Mouse (Mus musculus): ENCODE results near the gene Uck1. TPM values are rescaled to one million over a fixed set of nuclear protein-coding genes. Genes with fewer than 3 reads are reported as not detected.
A peak's percentile ranks its signal among the peaks of the same experiment; 100 is the strongest.
"Not testable (repeated sequence)": the region's sequence is repeated elsewhere in the genome, so short reads cannot be mapped to it uniquely, and the experiment has no call there.

The Uck1 gene
- total and polyA plus RNA-seq, 2 experiments from 2014 or later = 32.1 to 55.1 TPM

- ATAC-seq (ENCODE audit: insufficient read depth, low read depth) (no peak), DNase-seq (ENCODE audit: low spot score) (no peak)
- H3K9me3 ChIP-seq (replicated peaks; ENCODE audit: control insufficient read depth, low read length) = no peaks in the 10 kb centered on the region
- H3K27ac ChIP-seq (ENCODE audit: low read depth) = no peak overlapping the region
- H3K4me3 ChIP-seq (ENCODE audit: low read depth, low read length) = no peak overlapping the region
- H3K27me3 ChIP-seq (ENCODE audit: control insufficient read depth, insufficient read depth, low read length) = no peaks in the 10 kb centered on the region
- 92% methylated on average over 5 of the region's 5 CpGs for WGBS
- H3K9ac ChIP-seq (replicated peaks; ENCODE audit: low read depth, low read length) = no peak overlapping the region
- peaks cover 78% of the 10 kb centered on the region for H3K36me3 ChIP-seq (replicated peaks; ENCODE audit: control insufficient read depth, insufficient read depth, low read length)
- H3K4me1 ChIP-seq (ENCODE audit: control insufficient read depth, insufficient read depth) = no peaks in the 10 kb centered on the region
- H3K4me2 ChIP-seq (ENCODE audit: low read depth, low read length) = no peak overlapping the region
- no peak for TF ChIP-seq CTCF (IDR thresholded peaks at IDR 0.05; ENCODE audit: low read depth)
- no peak for TF ChIP-seq EP300 (IDR thresholded peaks at IDR 0.05; ENCODE audit: low read depth)
Measured at GRCm38 (mm10) chr2:32305668-32306067, 45.7 kb upstream of the Uck1 start.

- DNase-seq (ENCODE audit: low spot score) (no peak), ATAC-seq (ENCODE audit: insufficient read depth, low read depth) (0 out of 2 replicates have a peak, but pooled peaks have one; percentile 32)
- Histone ChIP-seq H3K4me3 (ENCODE audit: low read depth, low read length) (no peak overlapping the region), H3K27ac (ENCODE audit: low read depth) (no peak overlapping the region), H3K4me1 (ENCODE audit: control insufficient read depth, insufficient read depth) (no peaks in the 10 kb centered on the region), H3K4me2 (ENCODE audit: low read depth, low read length) (no peak overlapping the region), H3K9me3 (replicated peaks; ENCODE audit: control insufficient read depth, low read length) (no peaks in the 10 kb centered on the region), H3K27me3 (ENCODE audit: control insufficient read depth, insufficient read depth, low read length) (no peaks in the 10 kb centered on the region), H3K36me3 (replicated peaks; ENCODE audit: control insufficient read depth, insufficient read depth, low read length) (peaks cover 90% of the 10 kb centered on the region), H3K9ac (replicated peaks; ENCODE audit: low read depth, low read length) (no peak overlapping the region)
- WGBS = 68% methylated on average over 8 of the region's 8 CpGs
- TF ChIP-seq CTCF (IDR thresholded peaks at IDR 0.05; ENCODE audit: low read depth) (peak; percentile 62), EP300 (IDR thresholded peaks at IDR 0.05; ENCODE audit: low read depth) (no peak)
Measured at GRCm38 (mm10) chr2:32304145-32304832, 44.3 kb upstream of the Uck1 start.

- no peak overlapping the region for H3K4me2 ChIP-seq (ENCODE audit: low read depth, low read length)
- H3K36me3 ChIP-seq (replicated peaks; ENCODE audit: control insufficient read depth, insufficient read depth, low read length) = peaks cover 98% of the 10 kb centered on the region
- H3K4me3 ChIP-seq (ENCODE audit: low read depth, low read length) = no peak overlapping the region
- no peak overlapping the region for H3K9ac ChIP-seq (replicated peaks; ENCODE audit: low read depth, low read length)
- H3K27me3 ChIP-seq (ENCODE audit: control insufficient read depth, insufficient read depth, low read length) = no peaks in the 10 kb centered on the region
- no peak overlapping the region for H3K27ac ChIP-seq (ENCODE audit: low read depth)
- TF ChIP-seq EP300 (IDR thresholded peaks at IDR 0.05; ENCODE audit: low read depth) (no peak), CTCF (IDR thresholded peaks at IDR 0.05; ENCODE audit: low read depth) (no peak)
- DNase-seq (ENCODE audit: low spot score) (no peak), ATAC-seq (ENCODE audit: insufficient read depth, low read depth) (no peak)
- 91% methylated on average over 10 of the region's 10 CpGs for WGBS
- no peaks in the 10 kb centered on the region for H3K9me3 ChIP-seq (replicated peaks; ENCODE audit: control insufficient read depth, low read length)
- H3K4me1 ChIP-seq (ENCODE audit: control insufficient read depth, insufficient read depth) = no peaks in the 10 kb centered on the region
Measured at GRCm38 (mm10) chr2:32302952-32303351, 43.0 kb upstream of the Uck1 start.

- H3K36me3 ChIP-seq (replicated peaks; ENCODE audit: control insufficient read depth, insufficient read depth, low read length) = peaks cover 85% of the 10 kb centered on the region
- WGBS = 91% methylated on average over 4 of the region's 4 CpGs
- TF ChIP-seq EP300 (IDR thresholded peaks at IDR 0.05; ENCODE audit: low read depth) (no peak), CTCF (IDR thresholded peaks at IDR 0.05; ENCODE audit: low read depth) (no peak)
- no peak overlapping the region for H3K4me2 ChIP-seq (ENCODE audit: low read depth, low read length)
- no peak overlapping the region for H3K27ac ChIP-seq (ENCODE audit: low read depth)
- H3K4me3 ChIP-seq (ENCODE audit: low read depth, low read length) = no peak overlapping the region
- H3K4me1 ChIP-seq (ENCODE audit: control insufficient read depth, insufficient read depth) = peaks cover 5% of the 10 kb centered on the region; the same call in 1 of the 2 replicates
- H3K27me3 ChIP-seq (ENCODE audit: control insufficient read depth, insufficient read depth, low read length) = no peaks in the 10 kb centered on the region
- no peak for DNase-seq (ENCODE audit: low spot score)
- ATAC-seq (ENCODE audit: insufficient read depth, low read depth) = no peak
- H3K9ac ChIP-seq (replicated peaks; ENCODE audit: low read depth, low read length) = no peak overlapping the region
- H3K9me3 ChIP-seq (replicated peaks; ENCODE audit: control insufficient read depth, low read length) = no peaks in the 10 kb centered on the region
Measured at GRCm38 (mm10) chr2:32299469-32299868, 39.5 kb upstream of the Uck1 start.

DNA sequence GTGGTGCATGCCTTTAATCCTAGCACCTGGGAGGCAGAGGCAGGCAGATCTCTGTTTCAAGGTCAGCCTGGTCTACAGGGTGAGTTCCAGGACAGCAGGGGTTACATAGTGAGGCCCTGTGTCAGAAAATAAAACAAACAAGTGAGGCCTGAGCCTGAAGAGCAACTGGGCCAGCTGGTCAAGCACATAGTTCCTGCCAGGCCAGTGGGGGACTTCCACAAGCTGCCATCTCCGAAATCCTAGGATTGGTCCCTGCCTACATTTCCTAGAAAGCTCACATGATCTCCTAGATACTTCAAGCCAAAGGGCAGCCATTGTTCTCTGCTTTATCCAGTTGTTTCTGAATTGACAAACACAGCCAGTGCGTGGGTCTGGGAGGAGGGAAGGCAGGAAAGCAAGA, 35.9 kb upstream of the Uck1 start:
- H3K4me1 ChIP-seq (ENCODE audit: control insufficient read depth, insufficient read depth) = peaks cover 14% of the 10 kb centered on the region; the same call in 1 of the 2 replicates
- DNase-seq (ENCODE audit: low spot score); H3K9ac ChIP-seq (replicated peaks; ENCODE audit: low read depth, low read length); H3K27ac ChIP-seq (ENCODE audit: low read depth); H3K4me3 ChIP-seq (ENCODE audit: low read depth, low read length); H3K4me2 ChIP-seq (ENCODE audit: low read depth, low read length); H3K27me3 ChIP-seq (ENCODE audit: control insufficient read depth, insufficient read depth, low read length); H3K9me3 ChIP-seq (replicated peaks; ENCODE audit: control insufficient read depth, low read length); ATAC-seq (ENCODE audit: insufficient read depth, low read depth): not testable (repeated sequence)
- 80% methylated on average over 2 of the region's 2 CpGs for WGBS
- peaks cover 67% of the 10 kb centered on the region for H3K36me3 ChIP-seq (replicated peaks; ENCODE audit: control insufficient read depth, insufficient read depth, low read length)

- Histone ChIP-seq H3K4me1 (ENCODE audit: control insufficient read depth, insufficient read depth) (peaks cover 14% of the 10 kb centered on the region; the same call in 1 of the 2 replicates), H3K27ac (ENCODE audit: low read depth) (no peak overlapping the region), H3K9me3 (replicated peaks; ENCODE audit: control insufficient read depth, low read length) (no peaks in the 10 kb centered on the region), H3K4me3 (ENCODE audit: low read depth, low read length) (no peak overlapping the region), H3K9ac (replicated peaks; ENCODE audit: low read depth, low read length) (no peak overlapping the region), H3K27me3 (ENCODE audit: control insufficient read depth, insufficient read depth, low read length) (no peaks in the 10 kb centered on the region), H3K4me2 (ENCODE audit: low read depth, low read length) (no peak overlapping the region), H3K36me3 (replicated peaks; ENCODE audit: control insufficient read depth, insufficient read depth, low read length) (peaks cover 66% of the 10 kb centered on the region)
- DNase-seq (ENCODE audit: low spot score) (no peak), ATAC-seq (ENCODE audit: insufficient read depth, low read depth) (no peak)
- TF ChIP-seq EP300 (IDR thresholded peaks at IDR 0.05; ENCODE audit: low read depth) (no peak), CTCF (IDR thresholded peaks at IDR 0.05; ENCODE audit: low read depth) (no peak)
- WGBS = 82% methylated on average over 3 of the region's 3 CpGs
Measured at GRCm38 (mm10) chr2:32295285-32295684, 35.3 kb upstream of the Uck1 start.
